16 mouse cellular contexts compared by ENCODE assay signal in genomic region chr9:60681005-60681404, GRCm38 (mm10). TPM values are rescaled to one million over a fixed set of nuclear protein-coding genes. Genes with fewer than 3 reads are reported as not detected.
DNase-seq lines count a peak whose midpoint lies in the region; ATAC-seq and TF ChIP-seq lines count a peak whose summit lies in the region.
"Had no signal": no experiment of that assay in that cellular context is flagged by ENCODE, and none has a peak within 500 bp of the region (broad histone marks: within the 10 kb centered on the region; RNA-seq: fewer than 3 reads in every experiment).

No protein-coding gene starts in this region.

- intact Hi-C loops in left cerebral cortex, postnatal 14 days (cut with DNase I) = no loop called here

- H3K4me2 ChIP-seq in forebrain, postnatal 0 days (ENCODE audit: low read depth) = no peak overlapping the region
- no peak overlapping the region for H3K4me2 ChIP-seq in forebrain, embryonic 16.5 days (ENCODE audit: low read length)
- H3K4me2 ChIP-seq in liver, postnatal 0 days (ENCODE audit: low read depth, low read length) = no peak overlapping the region
- no peak overlapping the region for H3K4me2 ChIP-seq in liver, embryonic 11.5 days
- H3K4me2 ChIP-seq: embryonic facial prominence, embryonic 12.5 days; heart, embryonic 13.5 days had no signal

- no peaks in the 10 kb centered on the region for H3K27me3 ChIP-seq in forebrain, postnatal 0 days (ENCODE audit: insufficient read depth, low read length)
- H3K27me3 ChIP-seq in forebrain, embryonic 16.5 days (replicated peaks; ENCODE audit: control insufficient read depth, insufficient read depth, low read length) = no peaks in the 10 kb centered on the region
- H3K27me3 ChIP-seq in liver, postnatal 0 days (ENCODE audit: insufficient read depth, low read length) = no peaks in the 10 kb centered on the region
- no peaks in the 10 kb centered on the region for H3K27me3 ChIP-seq in liver, embryonic 11.5 days (replicated peaks; ENCODE audit: control insufficient read depth, insufficient read depth, low read length)
- H3K27me3 ChIP-seq in limb, embryonic 10.5 days (ENCODE audit: low read depth, poor library complexity, severe bottlenecking) = no peaks in the 10 kb centered on the region
- H3K27me3 ChIP-seq: embryonic facial prominence, embryonic 12.5 days; heart, embryonic 13.5 days had no signal

- DNase-seq in forebrain, postnatal 0 days = no peak
- no peak for DNase-seq in liver, postnatal 0 days
- no peak for DNase-seq in liver, embryonic 11.5 days (ENCODE audit: low spot score)
- DNase-seq in 416B (ENCODE audit: low read depth) (peak; percentile 8), NIH3T3 (ENCODE audit: low read depth) (peak; percentile 8)
- DNase-seq in limb, embryonic 10.5 days (ENCODE audit: low spot score) = no peak
- DNase-seq in left cerebral cortex, postnatal 14 days (ENCODE audit: low spot score in 2 of 2) = no peak
- DNase-seq: cerebellum, adult 9-10 months; kidney, adult 9 months had no signal

- 95% methylated on average over 3 of the region's 3 CpGs for WGBS in forebrain, postnatal 0 days
- 92% methylated on average over 3 of the region's 3 CpGs for WGBS in forebrain, embryonic 16.5 days
- 80% methylated on average over 3 of the region's 3 CpGs for WGBS in liver, postnatal 0 days (ENCODE audit: insufficient replicate concordance)
- 79% methylated on average over 3 of the region's 3 CpGs for WGBS in liver, embryonic 11.5 days
- WGBS in limb, embryonic 10.5 days = 92% methylated on average over 3 of the region's 3 CpGs

- no peak overlapping the region for H3K27ac ChIP-seq in forebrain, postnatal 0 days (ENCODE audit: low read depth, low read length)
- H3K27ac ChIP-seq in forebrain, embryonic 16.5 days (ENCODE audit: low read length) = no peak overlapping the region
- no peak overlapping the region for H3K27ac ChIP-seq in liver, postnatal 0 days (ENCODE audit: low read depth)
- H3K27ac ChIP-seq in liver, embryonic 11.5 days (ENCODE audit: low read depth, low read length) = no peak overlapping the region
- H3K27ac ChIP-seq in limb, embryonic 10.5 days = no peak overlapping the region
- H3K27ac ChIP-seq: embryonic facial prominence, embryonic 12.5 days; forebrain, embryonic 10.5 days; heart, embryonic 13.5 days had no signal

- TF ChIP-seq EP300 in liver, postnatal 0 days (IDR thresholded peaks at IDR 0.05; ENCODE audit: low read depth) = no peak

- H3K9ac ChIP-seq in forebrain, postnatal 0 days = no peak overlapping the region
- no peak overlapping the region for H3K9ac ChIP-seq in forebrain, embryonic 16.5 days (replicated peaks; ENCODE audit: low read depth, low read length)
- H3K9ac ChIP-seq in liver, postnatal 0 days (replicated peaks) = no peak overlapping the region
- H3K9ac ChIP-seq in liver, embryonic 11.5 days (ENCODE audit: low read depth, low read length) = no peak overlapping the region
- H3K9ac ChIP-seq: embryonic facial prominence, embryonic 12.5 days; heart, embryonic 13.5 days had no signal

- peaks cover 69% of the 10 kb centered on the region for H3K36me3 ChIP-seq in forebrain, postnatal 0 days (ENCODE audit: insufficient read depth)
- peaks cover 27% of the 10 kb centered on the region for H3K36me3 ChIP-seq in forebrain, embryonic 16.5 days (ENCODE audit: control insufficient read depth, insufficient read depth)
- H3K36me3 ChIP-seq in liver, postnatal 0 days (replicated peaks; ENCODE audit: insufficient read depth, low read length) = no peaks in the 10 kb centered on the region
- no peaks in the 10 kb centered on the region for H3K36me3 ChIP-seq in liver, embryonic 11.5 days (ENCODE audit: control insufficient read depth, insufficient read depth, low read length)
- peaks cover 80% of the 10 kb centered on the region for H3K36me3 ChIP-seq in limb, embryonic 10.5 days

- ATAC-seq in forebrain, postnatal 0 days = no peak
- no peak for ATAC-seq in forebrain, embryonic 16.5 days
- ATAC-seq in liver, postnatal 0 days = no peak
- no peak for ATAC-seq in liver, embryonic 11.5 days (replicated peaks; ENCODE audit: low FRiP score)
- ATAC-seq: activated CD4-positive, CD25-positive, alpha-beta regulatory T cell, adult 4 months had no signal

- no peak overlapping the region for H3K4me3 ChIP-seq in forebrain, postnatal 0 days (ENCODE audit: low read depth, low read length)
- H3K4me3 ChIP-seq in forebrain, embryonic 16.5 days (replicated peaks; ENCODE audit: low read length) = no peak overlapping the region
- no peak overlapping the region for H3K4me3 ChIP-seq in liver, postnatal 0 days (ENCODE audit: low read depth, low read length)
- H3K4me3 ChIP-seq in liver, embryonic 11.5 days (ENCODE audit: low read depth, low read length) = no peak overlapping the region
- no peak overlapping the region for H3K4me3 ChIP-seq in limb, embryonic 10.5 days
- H3K4me3 ChIP-seq: embryonic facial prominence, embryonic 12.5 days; forebrain, embryonic 10.5 days; heart, embryonic 13.5 days; myocyte had no signal

- no peaks in the 10 kb centered on the region for H3K9me3 ChIP-seq in forebrain, postnatal 0 days (ENCODE audit: low read length)
- no peaks in the 10 kb centered on the region for H3K9me3 ChIP-seq in forebrain, embryonic 16.5 days (ENCODE audit: control insufficient read depth, low read length)
- no peaks in the 10 kb centered on the region for H3K9me3 ChIP-seq in liver, postnatal 0 days (ENCODE audit: low read length)
- no peaks in the 10 kb centered on the region for H3K9me3 ChIP-seq in liver, embryonic 11.5 days (ENCODE audit: control insufficient read depth, low read length)
- no peaks in the 10 kb centered on the region for H3K9me3 ChIP-seq in limb, embryonic 10.5 days (replicated peaks)
- H3K9me3 ChIP-seq: embryonic facial prominence, embryonic 12.5 days; forebrain, embryonic 10.5 days; heart, embryonic 13.5 days had no signal

- H3K4me1 ChIP-seq in forebrain, postnatal 0 days (ENCODE audit: insufficient read depth) = peaks cover 5% of the 10 kb centered on the region
- peaks cover 5% of the 10 kb centered on the region for H3K4me1 ChIP-seq in forebrain, embryonic 16.5 days (replicated peaks; ENCODE audit: control insufficient read depth, insufficient read depth, low read length)
- H3K4me1 ChIP-seq in liver, postnatal 0 days (ENCODE audit: insufficient read depth) = no peaks in the 10 kb centered on the region
- H3K4me1 ChIP-seq in liver, embryonic 11.5 days (replicated peaks; ENCODE audit: control insufficient read depth, insufficient read depth, low read length) = no peaks in the 10 kb centered on the region
- no peaks in the 10 kb centered on the region for H3K4me1 ChIP-seq in limb, embryonic 10.5 days
- H3K4me1 ChIP-seq: embryonic facial prominence, embryonic 12.5 days; forebrain, embryonic 10.5 days; heart, embryonic 13.5 days had no signal

- peak; percentile 34; the same call in 1 of the 2 replicates for TF ChIP-seq CTCF in forebrain, postnatal 0 days (IDR thresholded peaks at IDR 0.05; ENCODE audit: low read depth)
- TF ChIP-seq CTCF in liver, postnatal 0 days (IDR thresholded peaks at IDR 0.05; ENCODE audit: low read depth) = peak; percentile 31

RNA-seq across cellular contexts. Expression of gene Lrrc49, which starts 7.0 kb away (rescaled TPM):
- total RNA-seq in forebrain, postnatal 0 days (2014; rRNA removed) = 85.5 and 85.6 TPM in 2 replicates
- polyA plus RNA-seq in forebrain, postnatal 0 days (2015; fragmentation: Nextera tagmentation; extraction: Ambion mirVana) = 64.3 and 69.6 TPM in 2 replicates
- polyA plus RNA-seq in forebrain, embryonic 16.5 days (2015; fragmentation: Nextera tagmentation; extraction: Ambion mirVana) = 63.5 and 72.6 TPM in 2 replicates
- polyA plus RNA-seq in liver, postnatal 0 days (2015; fragmentation: Nextera tagmentation; extraction: Ambion mirVana) = 0.63 and 0.66 TPM in 2 replicates
- polyA plus RNA-seq in liver, embryonic 11.5 days (2014; fragmentation: Nextera tagmentation; extraction: Ambion mirVana) = 4.3 and 4.4 TPM in 2 replicates
- 20.9 and 21.7 TPM in 2 replicates for polyA plus RNA-seq in limb, embryonic 10.5 days (2016; fragmentation: Nextera tagmentation; extraction: Ambion mirVana)
- 10 to 100 TPM; 71.7 to 75.8 TPM for total RNA-seq in left cerebral cortex, postnatal 14 days (2021)

RNA-seq across cellular contexts. Expression of gene Larp6, which starts 31.8 kb away (rescaled TPM):
- total RNA-seq in forebrain, postnatal 0 days (2014; rRNA removed) = 31.2 and 34.4 TPM in 2 replicates
- polyA plus RNA-seq in forebrain, postnatal 0 days (2015; fragmentation: Nextera tagmentation; extraction: Ambion mirVana) = 22.0 and 23.8 TPM in 2 replicates
- polyA plus RNA-seq in forebrain, embryonic 16.5 days (2015; fragmentation: Nextera tagmentation; extraction: Ambion mirVana) = 8.4 and 10.3 TPM in 2 replicates
- 0.07 and 0.11 TPM in 2 replicates for polyA plus RNA-seq in liver, postnatal 0 days (2015; fragmentation: Nextera tagmentation; extraction: Ambion mirVana)
- 0.31 and 0.38 TPM in 2 replicates for polyA plus RNA-seq in liver, embryonic 11.5 days (2014; fragmentation: Nextera tagmentation; extraction: Ambion mirVana)
- 0.33 and 1.0 TPM in 2 replicates for polyA plus RNA-seq in limb, embryonic 10.5 days (2016; fragmentation: Nextera tagmentation; extraction: Ambion mirVana)
- total RNA-seq in left cerebral cortex, postnatal 14 days (2021) = 10 to 100 TPM; 34.8 to 35.5 TPM
- total RNA-seq: megakaryocyte, adult 5-6 weeks had no signal
- polyA plus RNA-seq: activated CD4-positive, CD25-positive, alpha-beta regulatory T cell, adult 4 months had no signal

Comparison
In these comparisons a context has a peak if more than half of its experiments do, and no peak if none do; other contexts are left out.
1. DNase-seq: peak in 416B (single experiment) and NIH3T3 (single experiment); none in forebrain, postnatal 0 days (single experiment), liver, postnatal 0 days (single experiment), liver, embryonic 11.5 days (single experiment), limb, embryonic 10.5 days (single experiment) and left cerebral cortex, postnatal 14 days (0 of 2).